Mouse (Mus musculus) heart, adult 8-10 months (tissue): ENCODE measurements around the gene Nek11. TPM values are rescaled to one million over a fixed set of nuclear protein-coding genes. Genes with fewer than 3 reads are reported as not detected.
A peak's percentile ranks its signal among the peaks of the same experiment; 100 is the strongest.

Source experiments
- DNase-seq: peaks from one replicate; pipeline ENCODE4 v3.0.0; 2022; ENCODE audit warnings: low spot score
- total RNA-seq, 4 experiments: library from RNA; stranded (reverse); gene quantifications; 2 replicates each; pipeline ENCODE4 v1.2.4; 2022

The Nek11 gene
- not detected for total RNA-seq

- peak; percentile 93 for DNase-seq
Measured at GRCm38 (mm10) chr9:105395218-105395627, at the start of gene Nek11, which contains the start of gene Aste1. Gene Nek11, minus strand, starts transcription at chr9:105395524. Gene Aste1, plus strand, starts transcription at chr9:105395392.

DNA sequence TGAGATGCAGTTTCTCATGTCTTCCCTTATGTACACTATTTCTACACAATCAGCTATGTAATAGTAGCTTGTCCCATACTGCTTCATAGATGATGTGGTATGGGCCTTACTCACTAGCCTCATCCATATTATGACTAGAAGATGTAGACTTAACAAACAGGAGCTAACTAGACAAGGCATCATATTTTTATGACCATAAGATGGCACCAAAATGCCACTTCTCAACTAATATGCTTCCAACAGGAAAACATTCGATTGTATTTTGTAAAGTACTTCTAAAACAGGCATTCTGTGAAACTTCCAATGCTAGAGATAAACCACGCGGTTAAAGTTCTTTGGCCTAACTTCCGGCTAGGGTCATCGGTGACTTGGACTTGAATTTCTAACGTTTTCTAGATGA is 13.2 kb upstream of the Nek11 start:
- DNase-seq, result no peak

- no peak for DNase-seq
Measured at GRCm38 (mm10) chr9:105394720-105395119, 604 bp downstream of the Nek11 start.

DNA sequence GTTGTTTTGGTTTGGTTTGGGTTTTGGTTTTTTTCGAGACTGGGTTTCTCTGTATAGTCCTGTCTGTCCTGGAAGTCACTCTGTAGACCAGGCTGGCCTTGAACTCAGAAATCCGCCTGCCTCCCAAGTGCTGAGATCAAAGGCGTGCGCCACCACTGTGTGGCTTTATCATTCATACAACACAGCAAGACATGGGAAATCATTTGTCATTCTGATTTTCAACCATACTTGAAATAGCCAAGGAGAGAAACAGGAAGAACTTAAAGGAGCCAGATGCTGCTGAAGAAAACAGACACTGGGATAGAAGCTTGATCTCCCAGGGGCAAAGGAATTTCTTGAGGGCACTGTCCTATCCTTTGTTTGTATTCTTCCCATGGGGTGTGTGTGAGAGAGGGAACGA is 4.7 kb downstream of the Nek11 start:
- DNase-seq, result no peak

DNA sequence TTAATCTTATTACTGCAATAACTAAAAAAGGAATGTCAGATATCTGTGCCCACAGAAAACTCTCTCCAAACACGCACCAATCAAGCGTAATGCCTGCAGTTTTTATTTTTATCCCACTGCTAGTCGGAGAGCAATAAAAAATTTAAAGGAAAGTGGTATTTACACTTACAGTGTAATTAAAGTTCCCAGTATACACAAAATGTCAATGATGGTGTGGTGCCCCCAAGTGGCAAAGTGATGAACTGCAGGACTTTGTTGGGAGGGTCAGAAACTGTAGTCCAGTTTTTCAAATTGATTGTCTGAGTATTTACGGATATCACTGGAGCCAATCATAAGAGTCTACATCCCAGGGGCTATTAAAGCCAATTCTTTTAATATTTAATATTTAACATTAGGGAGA is 6.0 kb downstream of the Nek11 start:
- DNase-seq, result peak; percentile 63

GRCm38 (mm10) chr9:105387403-105387802 is 7.9 kb downstream of the Nek11 start:
- no peak for DNase-seq

DNA sequence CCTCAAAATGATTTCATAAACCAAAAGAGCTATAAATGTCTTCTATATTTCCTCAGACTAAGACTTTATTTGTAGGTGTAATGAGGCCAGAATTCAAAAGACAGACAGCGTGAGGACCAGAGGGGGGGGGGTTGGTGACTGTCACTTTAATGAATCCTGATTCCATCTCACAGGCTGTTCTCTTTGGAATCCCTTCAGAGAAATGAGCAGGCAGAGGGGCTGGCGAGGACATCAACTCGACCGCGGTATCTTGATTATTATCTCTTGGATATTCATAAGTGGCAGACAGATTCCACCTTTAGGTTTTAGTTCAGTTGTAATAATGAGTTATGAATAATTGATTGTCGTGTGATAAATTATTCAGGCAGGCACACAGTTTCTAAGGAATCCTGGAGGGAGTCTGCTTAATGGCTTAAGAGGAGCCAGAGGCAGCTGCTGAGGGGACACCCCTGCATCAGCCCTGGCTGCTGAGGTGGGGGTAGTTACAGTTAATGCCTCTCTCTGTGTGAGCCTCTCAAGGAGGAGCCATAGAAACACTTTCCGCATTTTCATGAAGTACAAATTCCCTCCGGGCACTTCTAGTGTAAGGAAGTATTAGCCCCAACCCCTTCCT is 15.7 kb downstream of the Nek11 start:
- no peak for DNase-seq

DNA sequence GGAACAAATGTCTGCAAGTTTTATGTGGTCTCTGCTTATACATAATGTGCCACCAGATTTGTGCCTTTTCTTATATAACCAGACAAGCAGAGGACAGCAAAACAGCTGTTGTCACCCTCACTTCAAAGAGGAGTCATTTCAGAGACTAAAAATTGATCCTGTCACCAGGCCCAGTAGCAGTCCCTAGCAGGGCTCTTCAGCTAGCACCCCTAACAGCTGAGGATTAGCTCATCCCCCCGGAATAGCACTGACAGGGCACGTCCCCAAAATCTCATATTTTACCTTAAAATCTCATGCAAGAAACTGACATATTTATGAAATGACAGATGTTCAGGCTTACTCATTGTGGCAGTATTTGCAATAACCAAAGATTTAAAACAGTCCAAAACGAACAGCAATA is 17.7 kb downstream of the Nek11 start:
- no peak for DNase-seq

DNA sequence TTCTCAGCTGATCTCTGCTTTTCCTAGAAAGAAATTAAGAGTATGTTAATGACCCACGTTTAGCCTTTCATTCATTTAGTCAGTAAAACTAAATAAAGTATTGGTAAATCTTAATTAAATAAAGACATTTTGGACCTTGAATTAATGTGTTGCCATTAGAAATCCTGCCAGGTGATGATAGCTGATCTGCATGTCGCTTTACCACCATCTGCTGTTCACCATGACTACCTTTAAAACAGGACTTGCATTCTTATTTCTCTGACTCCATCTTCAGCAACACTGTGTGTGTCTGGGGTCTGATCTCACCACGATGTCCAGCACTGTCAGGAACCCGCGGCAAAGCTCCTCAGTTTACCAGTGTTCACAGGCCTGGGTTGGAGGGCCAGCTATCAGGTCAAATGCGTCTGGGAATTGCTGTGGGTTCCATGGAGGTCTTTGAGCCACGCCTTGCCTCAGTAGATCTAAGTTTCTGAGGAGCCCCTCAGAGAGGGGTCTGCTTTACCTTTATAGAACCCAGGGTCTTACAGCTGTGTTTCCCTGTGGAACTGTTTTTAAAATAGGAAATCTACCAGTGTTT is 18.3 kb downstream of the Nek11 start:
- DNase-seq, result no peak

- no peak for DNase-seq
Measured at GRCm38 (mm10) chr9:105376411-105376810, 18.9 kb downstream of the Nek11 start.

- DNase-seq, result no peak
Measured at GRCm38 (mm10) chr9:105374361-105374760, 21.0 kb downstream of the Nek11 start.

GRCm38 (mm10) chr9:105368605-105369004 is 26.7 kb downstream of the Nek11 start:
- no peak for DNase-seq

DNA sequence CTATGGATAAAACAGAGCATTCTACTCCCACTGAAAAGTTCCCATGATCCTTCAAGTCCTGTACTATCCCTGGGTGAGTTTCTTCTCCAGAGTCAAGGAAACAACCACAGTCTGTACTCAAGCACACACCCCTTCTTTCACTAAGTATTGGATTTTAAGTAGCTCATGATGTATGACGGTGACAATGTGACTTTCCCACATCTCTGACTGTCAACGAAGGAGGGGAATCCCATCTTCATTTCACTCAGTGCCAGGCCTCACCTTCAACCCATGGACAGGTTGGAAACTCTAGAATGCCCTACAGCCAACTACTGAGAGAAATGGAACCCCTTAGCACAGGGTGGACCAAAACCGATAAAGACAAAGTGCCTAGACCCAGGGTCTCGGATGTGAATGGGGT is 29.1 kb downstream of the Nek11 start:
- DNase-seq, result no peak

GRCm38 (mm10) chr9:105363520-105364231 is 31.6 kb downstream of the Nek11 start:
- DNase-seq, result no peak

DNA sequence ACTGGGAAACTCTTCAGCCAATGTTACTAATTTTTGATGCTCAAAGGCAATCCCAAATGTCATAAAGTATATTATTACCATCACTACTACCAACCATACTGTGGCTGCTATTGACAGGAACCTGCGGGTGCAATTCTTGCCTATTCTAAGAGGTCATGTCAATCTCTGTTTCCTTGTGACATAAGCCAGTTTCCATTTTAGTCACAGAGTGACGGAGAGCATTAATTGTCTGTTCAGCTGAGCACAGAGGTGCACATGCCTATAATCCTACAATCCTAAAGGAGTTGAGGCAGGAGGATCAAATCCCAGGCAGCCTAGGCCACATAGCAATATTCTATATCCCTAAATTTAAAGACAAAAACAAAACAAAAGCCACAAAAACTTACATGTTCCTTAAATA is 33.1 kb downstream of the Nek11 start:
- DNase-seq, result no peak

DNA sequence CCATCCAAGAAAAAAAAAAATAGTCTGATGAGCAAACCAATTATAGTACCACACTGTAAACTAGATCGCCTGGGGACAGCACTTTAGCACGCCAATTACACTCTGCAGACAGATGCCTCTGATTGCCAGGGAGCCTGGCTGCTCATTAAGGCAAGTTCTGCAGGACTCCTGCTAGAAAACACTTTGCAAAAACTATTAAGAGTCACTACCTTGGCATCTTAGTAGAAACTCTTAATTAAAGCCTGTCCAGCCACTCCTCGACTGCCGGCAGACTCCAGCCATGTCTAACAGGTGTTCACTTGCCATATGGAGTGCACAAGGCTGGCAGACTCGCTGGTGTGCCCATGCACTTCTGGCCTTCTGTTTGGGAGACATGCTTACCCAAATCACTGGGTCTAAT is 46.3 kb downstream of the Nek11 start:
- no peak for DNase-seq

GRCm38 (mm10) chr9:105348242-105349031 is 46.9 kb downstream of the Nek11 start:
- no peak for DNase-seq

DNA sequence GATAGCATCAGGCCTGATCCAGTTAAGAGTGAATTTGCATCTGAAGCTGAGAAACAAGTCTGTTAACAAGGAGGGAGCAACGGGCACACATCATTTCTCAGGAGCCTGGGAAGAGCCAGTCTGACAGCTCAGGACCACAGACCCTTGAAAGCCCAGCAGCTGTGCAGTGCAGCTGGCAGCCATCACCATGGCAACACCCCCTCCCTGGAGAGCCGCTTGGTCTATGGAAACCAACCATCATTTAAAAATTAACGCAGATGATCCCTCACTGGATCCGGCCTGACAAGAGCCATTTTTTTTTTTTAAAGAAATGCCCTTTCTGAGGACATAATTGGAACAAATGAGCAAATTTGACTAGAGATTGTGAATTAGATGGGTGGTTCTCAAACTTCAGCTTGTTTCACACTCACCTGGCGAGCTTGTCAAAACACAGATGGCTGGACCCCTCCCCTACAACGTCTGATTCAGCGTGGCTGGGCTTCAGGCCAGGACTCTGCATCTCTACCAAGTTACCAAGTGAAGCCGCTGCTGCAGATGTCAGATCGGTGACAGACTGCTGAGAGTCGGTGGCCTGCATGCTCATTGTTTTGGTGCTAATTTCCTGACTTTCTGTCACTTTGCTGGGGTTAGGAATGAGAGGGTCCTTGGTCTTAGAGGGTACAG is 52.2 kb downstream of the Nek11 start:
- no peak for DNase-seq

- DNase-seq, result no peak
Measured at GRCm38 (mm10) chr9:105342565-105342964, 52.8 kb downstream of the Nek11 start.

DNA sequence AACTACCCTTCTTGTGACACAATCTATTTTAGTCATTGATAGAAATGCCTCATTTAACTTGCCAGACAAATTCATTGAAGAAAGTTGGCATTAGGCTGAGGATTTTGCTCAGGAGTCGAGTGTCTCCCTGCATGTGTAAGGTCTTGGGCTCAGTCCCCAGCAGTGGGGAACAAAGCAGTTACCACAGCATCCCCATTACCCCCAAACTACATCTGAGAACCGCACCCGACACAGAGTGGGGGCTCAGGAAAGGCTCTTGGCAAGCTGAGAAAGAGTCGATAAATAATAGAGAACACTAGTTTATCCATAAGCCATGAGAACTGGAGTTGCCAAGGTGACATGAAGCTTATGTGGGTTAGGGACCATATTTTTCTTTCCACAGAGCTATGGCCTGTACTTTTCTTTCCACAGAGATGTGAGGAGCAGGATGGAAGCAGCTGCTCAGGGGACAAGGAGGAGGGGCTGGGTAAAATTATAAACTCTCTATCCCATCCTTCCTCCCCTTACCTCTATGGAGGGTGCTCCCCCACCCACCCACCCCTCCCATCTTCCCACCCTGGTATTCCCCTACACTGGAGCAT is 62.8 kb downstream of the Nek11 start:
- DNase-seq, result no peak

GRCm38 (mm10) chr9:105321856-105322255 is 73.5 kb downstream of the Nek11 start:
- DNase-seq, result no peak
